Mouse (Mus musculus): Measurements from ENCODE around the gene Jph2.

Jph2 gene

GRCm38 (mm10) chr2:163362940-163363921, 34.6 kb downstream of the Jph2 start:
- in situ Hi-C loops (cut with MboI, MseI) = no loop called here

- in situ Hi-C loops (cut with MboI, MseI) = no loop called here
These were observed 36.8 kb downstream of the Jph2 start for GRCm38 (mm10) chr2:163360858-163361623.

DNA sequence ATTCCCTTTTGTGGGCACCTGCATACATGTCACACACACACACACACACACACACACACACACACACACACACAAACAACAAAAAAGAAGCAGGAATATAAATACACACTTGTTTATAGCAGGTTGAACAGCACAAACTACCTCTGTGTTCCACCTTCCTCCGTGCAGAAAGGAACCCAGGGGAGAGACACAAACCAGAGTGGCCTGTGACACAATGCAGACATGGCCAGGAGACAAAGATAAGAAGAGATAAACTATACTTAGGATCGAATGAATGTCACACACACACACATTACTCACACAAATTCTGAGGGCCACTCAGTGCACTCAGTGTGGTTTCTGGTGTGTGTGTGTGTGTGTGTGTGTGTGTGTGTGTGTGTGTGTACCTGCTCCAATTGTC, 38.5 kb downstream of the Jph2 start:
- in situ Hi-C loops (cut with MboI, MseI) = no loop called here

GRCm38 (mm10) chr2:163358662-163359061, 39.1 kb downstream of the Jph2 start:
- in situ Hi-C loops (cut with MboI, MseI) = no loop called here

GRCm38 (mm10) chr2:163356113-163356840, 41.5 kb downstream of the Jph2 start:
- in situ Hi-C loops (cut with MboI, MseI) = no loop called here

GRCm38 (mm10) chr2:163355666-163356065, 42.1 kb downstream of the Jph2 start:
- in situ Hi-C loops (cut with MboI, MseI) = no loop called here

- in situ Hi-C loops (cut with MboI, MseI) = loop anchor here (5.0 kb wide), 1 partner anchor 44 kb away; the partner anchor contains the start of gene Jph2
These were observed 44.1 kb downstream of the Jph2 start for GRCm38 (mm10) chr2:163353731-163354130.

- in situ Hi-C loops (cut with MboI, MseI) = loop anchor here (5.0 kb wide), 1 partner anchor 47 kb away; the partner anchor contains the start of gene Jph2
These were observed 47.4 kb downstream of the Jph2 start for GRCm38 (mm10) chr2:163350443-163350842.

DNA sequence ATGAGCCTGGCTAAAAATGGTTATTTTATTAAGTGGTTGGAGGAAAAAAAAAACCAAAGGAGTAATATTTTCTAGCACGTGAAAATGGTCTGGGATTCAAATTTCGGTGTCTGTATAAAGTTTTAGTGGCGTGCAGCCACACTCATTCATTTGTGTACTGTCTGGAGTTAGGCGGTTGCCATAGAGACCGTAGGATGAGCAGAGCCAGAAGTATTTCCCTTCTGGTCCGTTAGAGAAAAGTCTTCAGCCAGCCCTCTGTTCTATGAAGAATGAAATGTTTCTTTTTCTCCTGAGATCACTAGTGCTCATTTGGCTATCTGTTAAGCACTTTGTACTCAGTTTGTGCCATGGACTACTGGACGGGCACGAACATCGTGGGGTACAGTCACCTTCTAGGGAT, 48.4 kb downstream of the Jph2 start:
- in situ Hi-C loops (cut with MboI, MseI) = no loop called here

- in situ Hi-C loops (cut with MboI, MseI) = no loop called here
These were observed 49.1 kb downstream of the Jph2 start for GRCm38 (mm10) chr2:163348677-163349076.

DNA sequence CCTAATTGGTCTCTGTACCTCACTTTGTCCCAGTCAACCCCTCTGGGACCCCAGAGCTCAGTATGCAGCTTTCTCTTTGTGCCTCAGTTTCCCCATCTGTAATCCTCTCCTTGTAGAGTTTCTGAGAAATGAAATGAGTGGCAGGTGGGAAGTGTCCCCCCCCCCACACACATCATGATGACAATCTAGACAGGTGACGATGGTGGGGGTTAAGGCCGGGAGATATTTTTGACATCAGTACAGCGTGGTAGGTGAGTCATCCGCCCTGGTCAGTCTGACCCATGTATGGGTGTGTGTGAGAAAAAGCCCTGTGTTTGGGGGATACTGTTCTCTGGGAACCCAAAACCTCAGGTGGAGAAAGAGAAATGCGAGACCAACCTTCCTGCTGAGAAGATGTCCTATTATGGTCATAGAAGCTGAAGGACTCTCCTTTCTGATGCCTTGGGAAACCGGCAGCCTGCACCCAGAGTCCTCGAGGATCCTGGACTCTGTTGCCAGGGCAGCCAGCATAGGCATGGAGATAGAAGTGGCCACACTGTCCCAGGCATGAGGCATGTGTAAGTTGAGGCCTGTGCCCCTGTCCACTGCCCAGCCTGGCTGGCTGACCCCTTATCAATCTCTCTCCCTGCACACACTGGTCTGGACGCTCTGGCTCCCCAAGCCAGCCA, 50.1 kb downstream of the Jph2 start:
- in situ Hi-C loops (cut with MboI, MseI) = no loop called here

DNA sequence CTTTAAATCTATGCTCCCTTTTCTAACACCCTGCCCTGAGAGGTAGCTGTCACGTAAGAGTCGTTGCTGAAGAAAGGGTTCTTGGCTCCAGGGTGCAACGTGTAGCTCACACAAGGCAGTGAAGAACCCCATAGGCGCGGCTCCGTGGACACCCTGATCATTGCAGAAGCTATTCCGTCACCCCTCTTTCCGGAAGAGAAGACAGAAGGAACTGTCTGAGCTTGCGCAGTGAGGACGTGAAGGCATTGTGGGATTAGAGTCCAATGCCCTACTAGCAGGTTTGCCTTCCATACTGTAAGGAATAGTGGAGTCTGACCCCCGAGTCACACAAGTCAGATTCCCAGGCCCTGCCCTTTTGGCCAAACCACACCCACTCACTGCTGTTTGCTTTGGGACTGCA, 51.3 kb downstream of the Jph2 start:
- in situ Hi-C loops (cut with MboI, MseI) = no loop called here

DNA sequence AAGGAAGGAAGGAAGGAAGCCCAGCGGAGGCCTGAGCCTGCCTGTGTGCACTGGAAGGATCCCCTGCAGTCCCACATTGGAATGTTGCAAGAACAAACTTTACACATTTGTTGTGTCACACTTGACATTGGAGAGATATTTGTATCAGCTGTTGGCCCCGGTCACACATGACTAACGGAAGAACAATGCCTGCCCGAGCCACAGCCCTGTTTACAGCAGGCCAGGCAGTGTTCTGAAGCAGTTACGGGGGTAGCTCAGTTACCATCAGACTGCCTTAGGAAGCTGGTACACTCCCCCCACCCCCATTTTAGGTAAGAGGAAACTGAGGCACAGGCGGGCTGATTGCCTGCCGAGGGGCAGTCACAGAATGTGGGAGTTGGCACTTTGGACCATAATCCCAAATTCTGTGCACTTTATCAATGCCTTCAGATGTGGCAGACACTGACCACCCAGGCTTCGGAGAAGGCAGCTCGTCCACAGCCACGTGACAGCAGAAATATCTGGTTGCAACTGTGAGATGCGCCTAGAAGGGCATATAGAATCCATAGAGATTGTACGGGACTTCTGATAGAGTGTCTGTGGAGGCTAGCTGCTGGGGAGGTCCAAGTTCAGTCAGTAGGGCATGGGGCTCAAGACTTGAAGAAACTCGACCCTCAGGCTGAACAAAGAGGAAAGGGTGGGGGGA, 52.7 kb downstream of the Jph2 start:
- in situ Hi-C loops (cut with MboI, MseI) = no loop called here

- in situ Hi-C loops (cut with MboI, MseI) = no loop called here
These were observed 54.1 kb downstream of the Jph2 start for GRCm38 (mm10) chr2:163343671-163344070.

DNA sequence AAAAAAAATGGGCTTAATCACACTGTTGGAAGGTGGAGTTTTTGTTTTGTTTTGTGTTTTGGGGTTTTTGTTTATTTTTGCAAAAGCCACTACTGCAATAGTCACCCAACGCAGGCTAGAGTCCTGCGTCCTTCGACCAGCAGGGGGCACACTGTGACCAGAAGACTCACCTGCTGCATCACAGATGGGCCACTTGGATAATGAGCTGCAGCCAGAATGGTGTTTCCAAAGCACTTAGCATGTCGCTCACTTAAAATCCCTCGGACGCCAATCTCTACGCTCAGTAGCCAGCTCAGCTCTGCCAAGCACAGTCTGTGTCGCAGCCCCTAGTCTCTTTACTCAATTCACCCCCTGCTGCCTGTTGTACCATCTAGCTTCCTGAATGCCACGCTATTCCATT, 57.5 kb downstream of the Jph2 start:
- in situ Hi-C loops (cut with MboI, MseI) = no loop called here

DNA sequence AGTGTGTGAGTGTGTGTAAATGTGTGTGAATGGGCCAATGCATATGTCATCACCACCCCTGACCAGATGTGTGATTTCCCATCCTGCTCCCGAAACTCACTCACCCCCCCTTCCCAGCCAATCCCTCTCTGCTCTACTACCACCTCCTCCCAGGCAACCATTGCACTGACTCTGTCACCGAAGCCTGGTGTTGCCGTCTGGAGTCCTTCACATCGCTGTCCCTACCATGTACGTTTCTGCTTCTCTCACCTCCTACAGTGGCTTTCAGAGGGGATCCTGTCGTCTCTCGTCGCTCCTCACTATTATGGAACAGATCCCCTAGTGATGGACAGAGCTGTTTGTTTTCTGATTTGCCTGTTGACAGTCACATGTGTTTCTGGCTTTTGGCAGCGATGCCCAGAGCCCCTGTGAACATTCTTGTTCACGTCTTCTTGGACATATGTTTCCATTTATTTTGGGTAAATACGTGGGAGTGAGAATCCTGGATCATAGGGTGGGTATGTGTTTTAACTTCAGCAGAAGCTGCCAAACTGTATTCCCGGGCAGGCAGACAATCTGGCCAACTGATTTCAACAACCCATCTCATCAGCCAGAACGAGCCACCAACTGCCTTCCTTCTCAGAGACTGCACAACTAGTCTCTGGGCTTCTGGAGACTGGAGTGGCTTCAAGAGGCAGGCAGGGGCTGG, 65.3 kb downstream of the Jph2 start:
- in situ Hi-C loops (cut with MboI, MseI) = loop anchor here (5.0 kb wide), 1 partner anchor 410 kb away; no protein-coding TSS in a partner anchor

- in situ Hi-C loops (cut with MboI, MseI) = loop anchor here (5.0 kb wide), 1 partner anchor 409 kb away; no protein-coding TSS in a partner anchor
These were observed 66.4 kb downstream of the Jph2 start for GRCm38 (mm10) chr2:163331423-163331822.

DNA sequence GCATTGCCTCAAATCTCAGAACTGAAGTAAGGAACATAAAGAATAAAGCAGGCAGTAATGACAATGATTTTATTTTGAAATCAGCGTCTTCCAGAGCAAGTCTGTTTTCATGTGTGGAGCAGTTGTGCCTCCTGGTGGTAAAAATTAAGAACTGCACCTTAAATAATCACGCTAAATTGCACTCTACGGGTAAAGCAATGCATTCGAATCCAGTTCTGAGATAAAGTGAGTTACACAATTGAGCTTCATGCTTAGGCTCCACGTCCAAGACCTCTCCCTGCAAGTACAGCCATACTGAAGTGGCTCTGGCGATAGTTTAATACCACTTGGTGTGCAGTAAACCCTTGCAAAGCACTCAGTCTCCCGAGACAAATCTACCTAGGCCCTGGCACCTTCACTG, 67.1 kb downstream of the Jph2 start:
- in situ Hi-C loops (cut with MboI, MseI) = loop anchor here (5.0 kb wide), 1 partner anchor 408 kb away; no protein-coding TSS in a partner anchor

DNA sequence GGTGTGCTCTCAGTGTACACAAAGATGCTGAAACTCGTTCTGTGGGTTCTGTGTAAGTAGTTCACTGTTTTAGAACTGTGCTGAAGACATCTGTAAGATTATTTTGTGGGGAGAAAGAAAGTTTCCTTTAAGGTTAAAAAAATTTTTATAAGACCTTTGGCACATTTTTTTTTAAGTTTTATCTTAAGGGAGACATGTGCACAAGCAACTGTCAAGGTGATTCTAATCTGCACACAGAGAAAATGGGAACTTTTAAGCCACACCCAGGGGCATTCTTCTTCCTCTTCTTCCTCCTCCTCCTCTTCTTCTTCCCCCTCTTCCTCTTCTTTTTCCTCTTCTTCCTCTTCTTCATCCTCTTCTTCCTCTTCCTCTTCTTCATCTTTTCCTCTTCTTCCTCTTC, 74.6 kb downstream of the Jph2 start:
- in situ Hi-C loops (cut with MboI, MseI) = no loop called here

GRCm38 (mm10) chr2:163318777-163319176, 79.0 kb downstream of the Jph2 start:
- in situ Hi-C loops (cut with MboI, MseI) = no loop called here
